Mouse (Mus musculus) kidney, adult 2 months (tissue): ENCODE measurements around the gene Pvalb.

Experiments used
- CTCF ChIP-seq: fragments of 200-500 bp; conservative IDR thresholded peaks from 2 replicates; pipeline ENCODE4 v1.5.1; 2011; ENCODE audit warnings: low read depth, mild to moderate bottlenecking, control low read depth, low read length, moderate library complexity, mixed read lengths; ENCODE audit not compliant: insufficient read depth, insufficient read length
- POLR2A ChIP-seq: fragments of 200-500 bp; IDR thresholded peaks from one replicate; pipeline ENCODE4 v1.6.1; 2011; ENCODE audit warnings: low read depth, low read length, control low read depth

DNA sequence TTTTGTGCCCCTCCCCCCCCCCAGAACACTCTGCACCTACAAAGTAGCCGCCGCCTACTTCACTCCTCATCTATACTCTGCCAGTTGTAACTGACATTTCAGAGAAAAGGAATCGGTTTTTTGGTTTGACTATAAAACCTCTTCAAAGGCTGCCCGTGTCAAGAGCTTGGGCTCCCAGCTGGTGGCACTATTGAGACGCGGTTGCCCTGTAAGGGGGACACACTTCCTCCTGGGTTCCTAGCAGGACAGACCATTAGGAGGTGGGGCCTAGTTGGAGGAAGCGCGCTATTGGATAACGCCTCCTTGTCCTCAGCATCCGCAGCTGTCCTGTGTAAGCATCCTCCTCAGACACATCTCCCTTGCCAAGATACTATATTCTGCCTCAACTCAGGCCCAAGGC, 21.3 kb downstream of the Pvalb start:
- TF ChIP-seq POLR2A (no peak), CTCF (peak; percentile 42)
